Mouse (Mus musculus) layer of hippocampus, postnatal 14 days (tissue): ENCODE measurements at regions not wholly inside any gene's neighbourhood (a gene's known extent, or its start where the extent isn't known, plus 50 kb on each side); places are given as distances from the start of the nearest gene placed in this dataset.
"Not testable (repeated sequence)": the region's sequence is repeated elsewhere in the genome, so short reads cannot be mapped to it uniquely, and the experiment has no call there.

ENCODE experiments used
- DNase-seq, 2 experiments: peaks; one replicate each; pipeline ENCODE4 v3.0.0; 2021 to 2022; ENCODE audit warnings: low spot score in 2 of 2, mixed read lengths in 1 of 2

DNA sequence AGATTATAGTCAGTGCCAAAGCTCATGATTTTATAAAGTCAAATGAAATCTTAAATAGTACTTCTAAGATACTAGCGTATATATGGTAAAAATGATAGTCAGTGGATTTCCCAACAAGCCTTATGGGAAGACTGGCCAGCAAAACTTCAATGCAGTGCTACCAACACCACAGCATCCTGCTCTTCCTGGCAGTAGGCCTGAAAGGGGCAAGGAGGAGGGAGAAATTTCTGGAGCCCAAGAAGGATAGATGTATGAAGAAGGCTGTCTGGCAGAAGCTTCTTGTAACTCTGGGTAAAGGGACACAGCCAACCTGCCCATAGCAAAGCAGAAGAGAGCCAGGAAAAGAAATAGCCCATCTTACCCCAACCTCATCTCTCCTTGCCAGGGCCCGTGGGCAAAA, 209.0 kb upstream of the Tsc22d2 start:
- DNase-seq, result no peak

DNA sequence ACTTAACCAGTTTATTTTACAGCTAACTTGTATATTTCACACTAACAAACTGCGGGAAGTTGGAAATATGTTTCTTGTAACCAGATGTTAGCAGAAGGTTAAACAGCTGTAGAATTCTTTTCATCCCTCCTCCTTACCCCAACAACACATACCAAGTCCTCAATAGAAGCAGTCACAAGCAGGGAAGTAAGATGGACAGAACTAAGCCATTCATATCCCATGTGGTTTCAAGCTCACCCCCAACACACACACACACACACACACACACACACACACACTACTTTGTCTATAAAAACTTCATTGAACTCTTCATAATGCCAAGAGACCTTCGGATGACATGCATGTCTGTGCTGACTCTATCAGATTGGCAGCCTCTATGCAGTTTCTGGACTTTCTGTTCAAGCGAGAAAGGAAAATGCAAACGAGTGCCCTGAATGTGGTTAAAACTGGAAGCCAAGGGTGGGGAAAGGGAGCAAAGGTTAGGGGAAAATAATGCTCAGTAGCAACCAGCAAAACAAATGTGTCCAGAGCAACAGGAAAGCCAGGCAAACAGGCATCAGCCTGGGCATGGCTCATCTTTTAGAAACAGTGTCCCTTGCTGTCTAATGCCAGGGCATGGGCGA, 207.6 kb upstream of the Tsc22d2 start:
- DNase-seq, result no peak

DNA sequence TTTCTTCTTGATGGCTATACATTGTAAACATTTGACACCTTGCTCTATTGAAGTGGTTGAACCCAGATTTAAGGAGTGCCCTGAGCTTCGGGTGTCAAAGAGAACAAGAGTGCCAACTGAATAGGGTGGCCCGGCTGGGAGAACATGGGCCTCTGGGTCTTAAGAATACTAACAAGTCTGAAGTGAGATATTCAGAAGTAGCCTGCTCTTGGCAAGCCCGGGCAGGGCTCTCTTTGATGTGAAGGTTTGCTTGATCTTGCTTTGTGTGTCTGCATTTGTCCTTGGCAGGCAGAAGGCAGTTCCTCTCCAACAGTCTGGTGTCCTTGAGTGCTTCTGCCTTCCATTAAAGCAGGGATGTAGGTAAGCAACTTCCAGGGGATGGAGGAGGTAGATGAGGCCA, 203.5 kb upstream of the Tsc22d2 start:
- DNase-seq, result peak in 1 of 2 experiments; percentile 34

DNA sequence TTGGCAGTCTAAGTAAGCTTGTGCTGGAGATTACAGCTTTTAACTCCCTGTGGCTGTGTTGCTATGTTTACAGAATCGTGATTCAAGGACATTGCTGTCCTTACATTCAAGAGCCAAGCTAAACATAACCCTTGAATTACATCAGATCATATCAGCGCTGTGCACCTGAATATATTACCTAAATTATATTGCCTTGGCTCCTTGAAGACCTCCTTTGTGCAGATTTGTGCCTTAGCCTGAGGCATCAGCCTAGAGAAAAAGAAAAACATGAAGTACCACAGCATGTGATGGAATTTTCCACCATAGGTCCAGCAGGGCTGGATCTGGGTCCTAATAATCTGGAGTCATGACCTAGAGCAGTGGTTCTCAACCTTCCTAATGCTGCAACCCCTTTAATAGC, 189.8 kb upstream of the Tsc22d2 start:
- DNase-seq, result no peak

DNA sequence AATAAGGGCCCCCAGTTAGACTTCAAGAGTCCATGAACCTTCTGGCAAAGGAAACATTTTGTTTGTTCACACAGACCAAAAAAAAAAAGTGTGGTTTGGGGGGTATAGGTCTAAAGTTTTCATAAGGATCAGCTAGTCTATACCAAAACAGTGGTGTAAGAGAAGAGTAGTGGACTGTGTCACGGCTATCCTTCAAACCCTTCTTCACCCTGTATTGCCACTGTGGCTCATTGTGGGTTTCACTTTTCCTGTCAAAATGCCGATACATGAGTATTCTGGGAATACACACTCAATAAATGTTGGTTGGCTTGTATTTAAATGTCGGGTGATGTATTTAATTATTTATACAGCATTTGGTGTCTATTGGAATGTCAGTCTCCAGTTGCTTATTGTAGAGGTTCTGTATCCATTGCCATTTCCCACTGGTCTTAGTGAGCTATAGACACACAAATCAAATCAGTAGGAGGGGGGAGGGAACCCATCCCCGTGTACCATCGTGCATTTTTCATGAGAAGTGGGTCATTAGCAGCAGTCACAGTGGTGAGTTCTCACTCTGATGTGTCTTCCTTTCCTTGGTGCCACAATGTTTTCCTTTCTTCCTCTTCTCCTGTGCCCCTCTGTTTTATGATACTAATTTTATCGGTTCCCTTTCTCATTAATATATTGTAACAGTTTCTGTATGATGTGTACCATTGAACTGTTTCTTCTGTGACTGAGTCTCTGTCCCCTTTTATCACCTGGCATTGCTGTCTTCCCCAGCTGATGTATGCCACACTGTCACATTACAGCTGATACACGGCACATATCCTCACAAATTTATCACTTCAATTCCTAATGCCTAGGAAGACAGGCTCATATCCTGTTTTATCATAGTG, 187.8 kb upstream of the Tsc22d2 start:
- DNase-seq, result no peak

DNA sequence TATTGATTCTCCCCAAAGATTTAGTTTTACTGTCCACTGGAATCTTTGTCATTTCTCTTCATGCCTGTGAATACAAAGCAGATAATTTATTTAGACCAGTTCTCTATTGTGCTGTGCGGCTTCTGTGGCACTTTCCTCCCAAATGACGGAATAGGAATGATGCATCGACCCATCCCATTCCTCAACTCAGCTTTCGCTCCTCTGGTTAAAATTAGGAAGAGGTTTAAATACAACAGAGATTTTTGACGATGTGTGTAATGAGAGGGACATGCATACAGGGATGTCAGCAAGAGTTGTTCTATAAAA, 187.2 kb upstream of the Tsc22d2 start:
- no peak for DNase-seq

DNA sequence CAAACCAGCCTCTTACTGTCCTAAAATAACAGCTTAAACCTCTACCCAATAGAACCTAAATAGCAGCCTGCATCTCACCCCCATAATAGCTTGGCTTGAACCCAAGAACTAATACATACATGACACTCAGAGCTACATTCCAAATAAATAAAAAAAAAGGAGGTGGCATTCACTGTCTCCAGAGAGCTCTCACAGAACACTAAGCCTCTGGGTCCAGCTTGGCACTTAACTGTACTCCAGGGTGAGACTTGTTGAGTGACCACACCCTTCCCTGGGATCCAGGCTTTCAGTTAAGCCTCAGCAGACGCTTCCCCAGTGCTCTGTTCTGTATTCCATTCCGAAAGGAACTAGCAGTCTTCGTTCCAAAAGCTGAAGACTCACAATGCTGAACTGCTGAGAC, 186.3 kb upstream of the Tsc22d2 start:
- DNase-seq, result no peak

DNA sequence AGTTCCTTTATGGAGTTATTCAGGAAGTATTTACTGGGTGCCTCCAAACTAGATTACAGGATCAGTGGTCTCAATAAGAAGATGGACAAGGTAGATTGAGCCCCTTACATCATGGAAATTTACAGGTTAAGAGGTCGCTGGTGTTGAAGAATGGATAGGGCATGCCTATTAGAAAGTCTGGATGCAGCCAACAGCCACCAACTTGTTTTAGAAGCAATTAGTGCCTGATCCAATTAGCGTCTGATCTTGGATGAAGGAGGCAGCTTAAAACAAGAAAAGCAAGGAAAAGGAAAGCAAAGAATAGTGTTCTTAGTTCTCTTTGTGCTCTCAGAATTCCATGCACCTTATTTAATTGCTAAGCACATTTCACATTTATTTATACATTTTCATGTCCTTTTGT, 182.8 kb upstream of the Tsc22d2 start:
- DNase-seq, result no peak

DNA sequence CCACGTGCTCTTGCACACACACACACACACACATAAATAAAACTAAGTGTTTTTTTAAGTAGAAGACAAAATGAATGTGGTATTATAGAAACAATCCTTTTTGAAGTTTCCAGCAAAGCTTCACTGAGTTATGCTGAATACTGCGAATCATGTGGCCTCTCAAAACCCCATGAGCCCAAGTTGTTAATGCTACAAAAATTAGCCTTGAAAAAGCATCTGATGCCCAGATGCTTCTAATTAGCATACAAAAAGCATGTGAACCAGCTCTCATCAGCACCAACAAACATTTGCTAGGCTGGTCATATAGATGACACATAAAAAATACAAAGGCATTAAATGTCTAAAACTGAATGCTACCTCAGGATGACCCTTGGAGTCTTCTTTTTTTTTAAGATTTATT, 181.2 kb upstream of the Tsc22d2 start:
- no peak for DNase-seq

DNA sequence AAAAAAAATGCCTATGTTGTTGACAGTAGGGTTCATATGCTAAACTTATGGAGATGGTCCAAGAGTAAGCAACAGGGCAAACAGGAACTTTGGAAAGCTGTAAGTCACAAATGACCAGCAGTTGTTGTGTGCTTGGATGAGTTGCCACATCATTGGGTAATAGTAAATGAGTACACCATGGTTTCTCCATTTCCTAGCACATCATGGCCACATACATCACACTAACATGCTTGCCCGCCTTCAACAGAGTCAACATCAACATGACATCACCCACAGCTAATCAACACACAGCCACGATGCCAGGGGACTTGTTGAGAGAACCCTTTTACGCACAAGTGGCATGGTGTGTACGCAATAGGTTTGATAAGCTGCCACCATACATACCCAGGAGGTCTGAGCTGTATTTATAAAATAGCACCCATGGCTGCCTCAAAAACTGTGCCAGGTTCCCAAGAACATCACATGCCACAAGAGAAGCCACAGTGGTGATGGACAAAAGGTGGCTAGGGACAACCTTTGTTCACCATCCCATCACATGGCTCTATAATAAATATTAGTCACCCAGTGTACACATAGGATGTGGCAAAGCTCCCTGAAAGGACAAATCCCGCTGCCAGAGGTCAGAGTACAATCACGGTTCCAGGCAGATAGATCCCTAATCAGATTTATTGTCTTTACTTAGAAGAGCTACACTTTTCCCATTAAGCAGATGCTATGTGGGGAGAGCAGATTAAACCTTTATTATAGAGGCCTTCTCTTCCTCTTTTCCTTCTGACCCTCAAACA, 179.5 kb upstream of the Tsc22d2 start:
- no peak for DNase-seq

DNA sequence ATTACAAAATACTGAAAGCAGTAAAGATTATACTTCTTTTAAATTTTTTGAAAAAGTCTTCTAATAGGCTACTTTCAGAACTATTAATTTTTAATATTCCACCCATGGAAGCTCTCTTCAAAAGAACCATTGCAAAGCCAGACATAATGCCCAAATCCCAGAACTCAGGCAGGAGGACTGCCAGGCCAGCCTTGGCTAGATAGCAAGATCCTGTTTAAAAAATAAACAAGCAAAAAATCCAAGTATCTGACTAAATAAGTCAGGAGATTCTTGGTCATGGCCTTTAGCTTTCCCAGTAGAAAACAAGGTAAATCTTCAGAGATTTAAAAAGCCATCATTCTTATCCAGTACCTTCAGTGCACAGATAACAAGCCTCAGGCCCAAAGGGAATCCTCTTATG, 176.4 kb upstream of the Tsc22d2 start:
- DNase-seq, result no peak

DNA sequence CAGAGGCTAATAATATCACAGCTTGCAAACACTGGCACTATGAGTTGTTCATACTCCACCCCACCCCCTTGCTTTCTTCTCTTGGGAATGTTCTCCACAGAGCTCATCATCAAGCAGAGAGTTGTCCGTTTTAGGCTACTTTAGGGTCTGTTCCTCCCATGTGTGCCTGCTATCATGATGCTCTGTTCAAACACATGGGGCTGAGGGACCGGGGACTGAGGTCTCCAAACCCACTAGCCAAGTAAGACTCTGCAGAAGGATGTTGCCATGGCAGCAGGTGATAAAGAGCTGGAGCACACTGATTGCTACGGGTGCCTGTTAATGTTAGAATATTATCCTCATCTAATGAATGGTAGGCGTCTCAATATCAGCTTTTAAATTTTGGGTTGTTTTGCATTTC, 173.7 kb upstream of the Tsc22d2 start:
- peak; percentile 37 to 50 for DNase-seq

DNA sequence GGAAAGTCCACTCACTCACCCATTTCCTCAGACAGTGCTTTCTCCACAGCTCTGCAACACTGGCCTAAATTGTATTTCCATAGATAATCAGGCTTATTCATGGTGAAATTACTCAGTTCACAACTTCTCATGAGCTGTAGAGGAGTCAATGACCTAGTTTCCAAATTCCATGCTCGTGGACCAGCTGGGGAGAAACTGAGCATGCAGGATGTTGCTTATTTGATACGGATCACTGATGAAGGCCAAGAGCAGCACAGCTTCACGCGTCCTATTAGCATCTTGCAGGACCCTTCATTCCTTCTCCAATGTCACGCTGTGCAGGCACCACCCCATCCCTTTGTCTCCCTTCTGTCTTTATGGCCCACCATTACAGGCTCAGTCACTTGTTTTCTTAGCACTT, 169.2 kb upstream of the Tsc22d2 start:
- DNase-seq, result no peak

DNA sequence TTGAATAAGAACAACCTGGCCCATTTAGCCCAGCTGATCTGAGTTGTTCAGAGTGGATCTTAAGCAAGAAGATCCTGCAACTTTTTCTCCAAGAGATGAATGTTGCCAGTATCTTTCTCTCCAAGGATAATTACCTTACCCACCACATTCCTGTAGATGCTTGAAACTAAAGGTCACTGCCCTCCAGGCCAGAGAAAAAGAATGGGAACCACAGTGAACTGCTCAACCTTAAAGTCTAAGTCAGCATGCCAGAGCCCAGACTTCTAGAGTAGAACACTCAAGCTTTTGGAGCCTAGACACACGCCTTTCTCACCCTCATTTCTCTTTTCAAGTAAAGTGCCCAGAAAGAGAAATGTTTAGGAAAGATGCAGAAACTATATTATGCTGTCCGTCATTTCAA, 166.5 kb upstream of the Tsc22d2 start:
- no peak for DNase-seq

DNA sequence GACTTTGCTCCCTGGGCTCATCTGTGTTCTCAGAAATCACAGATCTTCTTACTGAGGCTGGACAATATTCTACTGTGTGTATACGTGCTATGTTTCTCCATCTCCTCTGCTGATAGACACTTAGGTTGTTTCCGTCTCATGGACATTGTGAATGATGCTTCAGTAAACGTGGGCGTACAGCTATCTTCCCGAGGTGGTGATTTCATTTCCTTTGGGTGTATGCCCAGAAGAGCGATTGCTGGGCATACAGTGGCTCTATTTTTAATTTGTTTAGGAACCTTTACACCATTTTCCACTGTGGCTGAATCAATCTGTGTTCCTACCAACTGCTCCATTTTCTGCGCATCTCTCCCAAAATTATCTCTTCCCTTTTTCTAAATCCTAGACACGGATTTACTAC, 160.6 kb upstream of the Tsc22d2 start:
- DNase-seq, result peak; percentile 12 to 42

DNA sequence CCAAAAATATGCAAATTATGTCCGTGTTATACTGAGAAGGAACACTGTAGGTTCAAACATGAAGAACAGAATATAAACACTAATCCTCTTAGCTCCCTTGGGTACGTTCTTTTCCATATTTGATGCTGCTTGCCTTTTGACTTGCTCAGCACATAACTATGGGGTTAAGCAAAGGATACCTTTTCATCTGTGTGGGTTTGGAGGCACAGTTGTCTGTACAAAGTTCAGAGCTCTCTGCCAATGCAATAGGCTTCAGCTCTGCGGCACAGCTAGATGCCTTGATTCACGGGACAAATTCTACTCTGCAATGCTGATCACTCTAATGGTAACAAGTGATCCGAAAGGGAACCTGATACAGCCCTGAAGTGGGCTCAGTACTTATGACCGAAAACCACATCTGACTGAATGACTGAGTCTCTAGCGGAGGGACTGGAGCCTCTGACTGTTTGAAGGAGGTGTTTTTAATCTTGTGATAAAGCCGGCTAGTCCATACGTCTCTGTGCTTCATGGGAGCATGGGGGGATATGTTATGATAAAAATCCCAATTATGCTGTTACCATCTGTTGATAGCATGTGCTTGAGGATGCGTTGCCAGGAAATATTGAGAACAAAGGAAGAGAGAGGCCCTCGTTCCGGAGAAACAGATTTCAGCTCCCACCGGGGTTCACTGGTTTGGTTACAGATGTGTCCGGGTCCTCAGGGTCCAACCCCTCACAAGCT, 146.7 kb upstream of the Tsc22d2 start:
- DNase-seq, result peak; percentile 29 to 61

DNA sequence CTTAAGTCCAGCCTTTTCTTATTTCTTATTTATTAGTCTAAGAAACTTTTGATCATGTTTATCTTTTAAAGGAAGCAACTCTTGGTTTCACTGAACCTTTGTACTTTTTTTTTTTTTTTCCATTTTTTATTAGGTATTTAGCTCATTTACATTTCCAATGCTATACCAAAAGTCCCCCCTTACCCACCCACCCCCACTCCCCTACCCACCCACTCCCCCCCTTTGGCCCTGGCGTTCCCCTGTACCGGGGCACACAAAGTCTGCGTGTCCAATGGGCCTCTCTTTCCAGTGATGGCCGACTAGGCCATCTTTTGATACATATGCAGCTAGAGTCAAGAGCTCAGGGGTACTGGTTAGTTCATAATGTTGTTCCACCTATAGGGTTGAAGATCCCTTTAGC, 143.1 kb upstream of the Tsc22d2 start:
- DNase-seq, result not testable (repeated sequence)

DNA sequence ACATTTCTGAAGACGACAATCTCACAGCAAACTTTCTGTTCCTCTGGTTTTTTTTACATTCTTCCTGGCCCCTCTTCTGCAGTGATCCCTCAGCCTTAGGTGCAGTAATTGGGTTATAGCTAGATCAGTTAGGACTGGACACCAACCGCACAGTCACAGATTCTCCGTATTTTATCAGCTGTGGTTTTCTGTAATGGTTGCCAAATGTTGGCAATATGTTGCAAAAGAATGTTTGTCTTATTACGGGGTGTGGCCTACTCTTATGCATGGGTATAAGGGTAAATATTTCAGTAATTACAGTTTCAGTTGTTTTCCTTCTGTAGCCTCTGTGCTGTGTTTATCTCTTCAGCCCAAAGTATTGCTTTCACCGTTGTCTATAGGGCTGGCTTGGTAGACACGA, 133.2 kb upstream of the Tsc22d2 start:
- no peak for DNase-seq

DNA sequence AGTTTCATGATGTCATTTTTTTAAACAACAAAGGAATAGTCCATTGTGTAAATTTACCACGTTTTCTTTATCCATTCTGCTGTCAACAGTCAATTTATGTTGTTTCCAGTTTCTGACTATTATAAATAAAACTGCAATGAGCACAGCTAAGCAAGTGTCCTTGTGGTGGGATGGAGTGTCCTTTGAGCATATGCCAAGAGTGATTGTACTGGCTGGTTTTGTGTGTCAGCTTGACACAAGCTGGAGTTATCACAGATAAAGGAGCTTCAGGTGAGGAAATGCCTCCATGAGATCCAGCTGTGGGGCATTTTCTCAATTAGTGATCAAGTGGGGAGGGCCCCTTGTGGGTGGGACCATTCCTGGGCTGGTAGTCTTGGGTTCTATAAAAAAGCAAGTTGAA, 130.1 kb upstream of the Tsc22d2 start:
- DNase-seq, result not testable (repeated sequence)

DNA sequence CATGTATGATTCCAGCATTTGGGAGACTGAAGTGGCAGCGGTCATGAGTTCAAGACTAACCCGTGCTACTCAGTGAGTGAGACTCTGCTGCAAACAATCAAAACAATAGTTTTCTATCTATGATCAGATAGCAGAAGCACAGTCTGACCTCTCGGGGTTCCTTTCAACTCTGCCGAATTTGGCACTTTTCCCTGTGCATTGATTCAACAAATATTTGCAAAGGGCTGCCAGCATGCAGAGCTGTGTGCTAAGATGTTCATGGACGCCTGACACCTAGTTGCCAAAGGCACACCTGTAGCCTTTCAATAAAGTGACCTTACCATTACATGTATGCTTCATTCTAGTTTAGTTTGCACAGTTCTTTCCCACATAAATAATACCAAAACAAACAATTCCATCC, 118.7 kb upstream of the Tsc22d2 start:
- no peak for DNase-seq

DNA sequence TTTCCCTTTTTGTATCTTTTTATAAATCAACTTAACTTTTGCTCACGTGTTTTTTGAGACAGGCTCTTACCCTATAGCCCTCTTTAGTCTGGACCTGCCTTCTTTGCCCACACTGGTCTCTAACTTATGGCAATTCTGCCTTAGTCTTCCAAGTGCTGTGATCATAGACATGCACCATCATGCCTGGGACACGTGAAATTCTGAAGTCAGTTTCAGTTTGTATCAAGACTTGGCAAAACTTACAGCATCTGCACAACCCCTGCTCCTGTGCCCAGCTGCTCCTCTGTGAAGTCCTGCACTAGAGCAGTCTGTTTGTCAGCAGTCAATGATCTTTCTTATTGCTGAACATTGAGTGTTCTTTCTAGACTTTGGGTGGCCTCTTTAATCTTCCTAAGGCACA, 114.3 kb upstream of the Tsc22d2 start:
- DNase-seq, result no peak
